Mouse (Mus musculus): ENCODE data around the gene Serhl.
A peak's percentile ranks its signal among the peaks of the same experiment; 100 is the strongest.
"Not testable (repeated sequence)": the region's sequence is repeated elsewhere in the genome, so short reads cannot be mapped to it uniquely, and the experiment has no call there.

The Serhl gene

GRCm38 (mm10) chr15:83124625-83125024, 35.3 kb downstream of the Serhl start:
- no peak for DNase-seq (ENCODE audit: low read depth, low spot score)

- DNase-seq (ENCODE audit: low read depth, low spot score): no peak
These were observed 37.3 kb downstream of the Serhl start for GRCm38 (mm10) chr15:83126582-83126981.

DNA sequence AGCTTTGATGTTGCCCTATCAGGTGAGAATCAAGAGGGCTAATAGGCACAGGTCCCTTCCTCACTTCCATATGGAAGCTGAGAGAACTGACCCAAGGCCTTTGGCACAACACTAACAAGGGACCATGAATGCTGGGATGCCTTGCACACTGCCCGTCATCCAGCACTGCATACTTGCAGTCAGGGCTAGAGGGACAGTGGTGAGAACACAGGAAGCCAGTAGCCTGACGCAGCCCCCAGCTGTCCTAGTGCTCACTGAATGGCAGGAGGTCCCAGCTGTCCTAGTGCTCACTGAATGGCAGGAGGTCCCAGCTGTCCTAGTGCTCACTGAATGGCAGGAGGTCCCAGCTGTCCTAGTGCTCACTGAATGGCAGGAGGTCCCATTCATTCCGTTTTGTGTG, 37.7 kb downstream of the Serhl start:
- DNase-seq (ENCODE audit: low read depth, low spot score): not testable (repeated sequence)

DNA sequence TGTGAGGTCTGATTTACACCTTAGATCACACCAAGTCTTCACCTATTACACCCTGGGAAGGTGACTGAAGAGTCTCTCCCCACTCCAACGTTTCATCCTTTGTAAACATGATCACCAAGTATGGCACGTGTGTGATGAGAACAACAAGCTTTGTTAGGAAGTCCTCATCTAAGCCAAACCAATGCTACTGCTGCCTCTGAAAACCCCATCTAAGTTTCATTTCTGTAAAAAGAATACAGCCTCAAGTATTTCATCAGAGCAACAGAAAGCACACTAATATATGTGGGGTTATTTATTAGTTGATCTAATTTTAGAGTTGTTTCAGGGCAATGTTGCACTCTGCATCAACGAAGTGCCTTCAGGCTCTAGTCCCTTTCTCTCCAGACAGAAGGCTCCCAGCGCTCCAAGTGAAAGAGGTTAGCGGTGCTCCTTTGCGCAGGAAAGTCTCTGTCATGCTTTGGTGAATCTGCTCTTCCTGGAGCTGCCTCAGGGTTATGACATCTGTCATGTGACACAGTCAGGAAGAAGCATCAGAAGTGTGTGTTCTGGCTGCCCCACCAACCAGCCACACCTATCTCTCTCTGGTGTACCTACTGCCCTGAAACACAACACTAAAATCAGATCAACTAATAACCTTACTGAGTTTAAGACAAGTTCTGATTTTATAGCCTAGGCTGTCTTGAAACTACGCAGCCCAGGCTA, 40.4 kb downstream of the Serhl start:
- DNase-seq (ENCODE audit: low read depth, low spot score): no peak

DNA sequence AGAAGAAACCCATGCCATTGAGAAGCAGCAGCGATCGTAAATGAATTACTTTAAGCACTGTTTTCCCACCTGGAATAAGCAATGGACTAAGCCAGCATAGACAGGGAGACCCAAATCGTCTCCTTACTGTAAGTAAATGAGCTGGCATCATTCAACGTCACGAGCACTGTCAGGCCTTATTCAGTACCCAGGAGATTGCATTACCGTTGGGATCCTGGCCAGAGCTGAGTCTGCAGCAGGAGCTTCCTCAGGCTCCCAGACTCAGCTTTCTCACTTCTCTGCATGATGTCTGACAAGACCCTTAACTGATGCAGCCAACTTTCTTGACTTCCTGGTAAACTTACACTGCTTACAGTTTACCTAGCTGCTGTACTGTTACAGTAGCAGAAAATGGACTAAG, 45.4 kb downstream of the Serhl start:
- DNase-seq (ENCODE audit: low read depth, low spot score): no peak

DNA sequence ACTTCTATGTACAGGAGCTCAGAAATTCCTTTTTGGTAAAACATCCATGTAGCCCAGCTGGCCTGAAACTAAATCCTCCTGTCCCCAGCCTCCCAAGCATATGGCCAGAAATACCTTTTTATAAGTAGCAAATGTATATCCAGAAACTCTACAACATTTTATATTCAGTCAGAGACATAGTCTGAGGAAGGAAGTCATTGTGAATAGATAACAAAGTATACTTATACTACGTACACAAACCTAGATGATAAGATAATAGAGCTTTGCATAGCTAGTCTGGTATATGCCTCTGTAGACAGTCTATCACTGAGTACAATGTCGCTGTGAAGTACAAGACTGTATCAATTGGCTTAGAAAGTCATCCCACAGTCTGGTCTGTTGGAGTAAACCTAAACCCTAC, 46.3 kb downstream of the Serhl start:
- DNase-seq (ENCODE audit: low read depth, low spot score): no peak

GRCm38 (mm10) chr15:83142861-83143260, 53.6 kb downstream of the Serhl start:
- DNase-seq (ENCODE audit: low read depth, low spot score): no peak

DNA sequence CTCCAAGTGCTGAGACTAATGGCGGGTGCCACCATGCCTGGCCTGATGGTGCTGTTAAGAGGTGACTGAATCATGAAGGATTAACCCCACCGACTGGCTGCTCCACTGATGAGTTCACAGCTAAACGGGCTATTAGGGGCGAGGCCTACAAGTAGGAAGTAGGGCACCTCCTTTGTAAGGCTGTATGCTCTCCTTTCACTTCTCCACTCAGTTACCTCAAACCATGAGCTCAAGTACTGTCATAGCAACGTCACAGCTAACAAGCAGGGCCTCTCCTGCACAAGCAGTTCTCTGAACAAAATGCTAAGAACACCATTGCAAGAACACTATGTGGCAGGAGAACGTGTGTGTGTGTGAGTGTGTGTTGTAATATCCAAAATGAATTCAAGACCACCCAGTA, 56.2 kb downstream of the Serhl start:
- DNase-seq (ENCODE audit: low read depth, low spot score): no peak

GRCm38 (mm10) chr15:83148395-83148794, 59.1 kb downstream of the Serhl start:
- DNase-seq (ENCODE audit: low read depth, low spot score): no peak

DNA sequence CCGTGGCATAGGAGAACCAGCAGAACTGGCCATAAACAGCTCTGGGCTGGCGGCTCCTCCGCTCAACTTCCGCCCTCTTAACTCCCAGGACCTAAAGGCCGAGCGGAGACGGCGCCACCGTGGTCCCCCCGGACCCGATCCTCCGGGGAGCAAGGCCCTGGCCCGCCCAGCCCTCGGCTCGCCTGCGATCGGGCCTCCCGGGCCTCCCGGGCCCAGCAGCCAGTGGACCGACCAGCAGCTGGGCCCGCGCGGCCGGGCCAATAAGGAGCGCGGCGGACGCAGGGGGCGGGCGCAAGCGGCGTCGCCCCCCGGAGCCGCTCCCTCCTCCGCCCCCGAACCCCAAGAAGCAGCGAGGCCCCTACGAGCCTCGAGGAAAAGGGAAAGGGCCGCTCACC, 59.5 kb downstream of the Serhl start:
- DNase-seq (ENCODE audit: low read depth, low spot score): no peak

GRCm38 (mm10) chr15:83149196-83150072, 60.1 kb downstream of the Serhl start, which contains the start of gene Poldip3:
Poldip3 (minus strand) TSS chr15:83149384.
- DNase-seq (ENCODE audit: low read depth, low spot score): peak; percentile 94

GRCm38 (mm10) chr15:83150073-83150442, 60.8 kb downstream of the Serhl start:
- DNase-seq (ENCODE audit: low read depth, low spot score): no peak

DNA sequence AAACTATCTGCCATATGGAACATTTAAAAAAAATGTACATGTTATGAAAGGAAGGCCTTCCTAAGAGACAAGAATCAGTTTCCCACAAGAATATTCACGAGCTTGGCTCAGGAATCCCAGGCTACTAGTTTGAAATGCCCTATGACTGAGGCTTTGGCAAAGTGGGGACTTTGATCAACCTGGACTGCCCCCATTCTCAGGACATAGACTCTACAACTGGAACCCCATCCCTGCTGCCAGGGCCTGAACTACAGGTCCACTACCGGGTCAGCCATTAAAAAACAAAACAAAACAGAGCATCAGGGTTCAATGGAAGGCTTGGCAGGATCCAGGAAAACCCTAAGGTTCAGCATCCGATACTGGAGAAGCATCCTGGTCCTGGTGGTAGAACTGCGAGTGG, 61.4 kb downstream of the Serhl start:
- DNase-seq (ENCODE audit: low read depth, low spot score): no peak

GRCm38 (mm10) chr15:83154309-83154708, 65.0 kb downstream of the Serhl start:
- no peak for DNase-seq (ENCODE audit: low read depth, low spot score)

GRCm38 (mm10) chr15:83155672-83156419, 66.5 kb downstream of the Serhl start:
- DNase-seq (ENCODE audit: low read depth, low spot score): no peak

DNA sequence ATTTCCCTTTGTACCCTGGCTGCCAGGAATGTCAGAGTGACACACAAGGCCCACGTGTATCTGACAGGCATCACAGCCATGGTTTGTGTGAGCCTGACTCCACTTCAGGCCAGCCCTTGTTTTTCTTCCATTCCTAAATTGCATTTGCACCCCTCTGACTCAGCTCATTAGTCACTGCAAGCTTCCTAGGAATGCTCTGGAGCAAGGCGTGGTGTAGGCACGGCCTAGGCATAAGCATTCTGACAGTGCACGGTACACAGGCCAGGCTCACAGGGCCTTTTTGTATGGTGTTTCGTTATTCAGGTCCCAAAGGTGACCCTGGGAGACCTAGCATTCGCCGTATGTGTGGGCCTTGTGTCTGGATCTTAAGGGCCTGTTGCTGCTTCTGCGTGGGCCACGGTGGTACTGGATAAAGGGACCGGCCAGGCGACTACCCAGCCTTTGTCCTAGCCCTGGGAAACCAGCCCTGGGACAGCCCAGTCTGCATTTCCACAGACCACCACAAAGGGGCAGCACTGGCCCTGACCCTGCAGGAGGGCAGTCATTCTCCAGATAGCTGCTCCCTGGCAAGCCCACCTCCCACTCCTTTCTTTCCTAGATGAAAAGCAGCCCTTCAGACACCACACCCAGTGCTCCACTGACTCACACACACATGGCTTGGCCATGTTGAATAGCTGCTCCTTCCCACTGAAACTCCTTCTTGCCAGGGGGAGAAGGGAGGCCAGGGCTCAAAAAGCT, 67.8 kb downstream of the Serhl start:
- DNase-seq (ENCODE audit: low read depth, low spot score): no peak

- no peak for DNase-seq (ENCODE audit: low read depth, low spot score)
These were observed 68.4 kb downstream of the Serhl start for GRCm38 (mm10) chr15:83157667-83158064.

DNA sequence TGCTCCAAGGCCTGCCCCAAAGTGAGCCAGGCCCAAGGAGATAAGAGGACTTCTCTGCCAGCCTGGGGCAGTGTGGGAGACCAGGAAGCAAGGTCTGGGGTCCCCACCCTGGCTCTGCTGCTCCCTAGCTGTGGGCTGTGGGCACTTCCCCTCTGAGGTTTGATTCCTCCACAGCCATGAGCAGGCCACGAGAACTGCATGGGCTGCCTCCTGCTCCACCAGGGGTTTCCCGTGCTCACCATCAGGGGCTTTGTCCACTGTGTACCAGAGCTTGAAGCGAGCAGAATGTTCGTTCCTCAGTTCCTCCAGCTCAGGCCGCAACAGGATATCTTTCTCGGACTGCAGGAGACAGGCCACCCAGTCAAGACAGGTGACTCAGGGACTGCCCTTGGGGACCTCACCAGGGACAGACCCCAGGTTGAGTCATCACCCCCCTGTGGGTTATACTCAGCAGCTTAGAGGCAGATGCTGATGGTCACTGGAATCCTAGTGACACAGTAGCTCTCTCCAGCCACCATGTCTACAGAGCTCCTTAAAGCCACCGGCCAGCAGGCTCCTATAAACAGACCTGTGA, 69.4 kb downstream of the Serhl start:
- no peak for DNase-seq (ENCODE audit: low read depth, low spot score)

GRCm38 (mm10) chr15:83159823-83160222, 70.5 kb downstream of the Serhl start:
- DNase-seq (ENCODE audit: low read depth, low spot score): no peak

DNA sequence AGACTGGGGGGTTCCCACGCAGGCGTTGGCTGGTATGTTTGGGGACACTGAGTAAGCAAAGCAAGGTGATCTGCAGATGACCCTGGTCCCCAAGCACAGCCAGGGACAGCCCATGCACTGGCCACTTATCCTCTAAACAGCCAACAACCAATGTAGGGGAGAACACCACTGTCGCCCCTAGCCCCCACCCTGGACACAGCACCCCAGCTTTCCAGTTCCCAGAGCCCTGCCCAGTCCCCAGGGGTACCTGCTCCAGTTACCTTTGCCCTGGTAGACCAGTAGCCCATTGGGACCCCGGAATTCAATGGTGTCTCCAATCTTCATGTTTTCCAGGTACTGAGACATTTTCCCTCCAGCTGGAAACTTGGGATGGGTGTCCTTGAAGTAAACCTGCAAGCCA, 71.3 kb downstream of the Serhl start:
- DNase-seq (ENCODE audit: low read depth, low spot score): no peak

DNA sequence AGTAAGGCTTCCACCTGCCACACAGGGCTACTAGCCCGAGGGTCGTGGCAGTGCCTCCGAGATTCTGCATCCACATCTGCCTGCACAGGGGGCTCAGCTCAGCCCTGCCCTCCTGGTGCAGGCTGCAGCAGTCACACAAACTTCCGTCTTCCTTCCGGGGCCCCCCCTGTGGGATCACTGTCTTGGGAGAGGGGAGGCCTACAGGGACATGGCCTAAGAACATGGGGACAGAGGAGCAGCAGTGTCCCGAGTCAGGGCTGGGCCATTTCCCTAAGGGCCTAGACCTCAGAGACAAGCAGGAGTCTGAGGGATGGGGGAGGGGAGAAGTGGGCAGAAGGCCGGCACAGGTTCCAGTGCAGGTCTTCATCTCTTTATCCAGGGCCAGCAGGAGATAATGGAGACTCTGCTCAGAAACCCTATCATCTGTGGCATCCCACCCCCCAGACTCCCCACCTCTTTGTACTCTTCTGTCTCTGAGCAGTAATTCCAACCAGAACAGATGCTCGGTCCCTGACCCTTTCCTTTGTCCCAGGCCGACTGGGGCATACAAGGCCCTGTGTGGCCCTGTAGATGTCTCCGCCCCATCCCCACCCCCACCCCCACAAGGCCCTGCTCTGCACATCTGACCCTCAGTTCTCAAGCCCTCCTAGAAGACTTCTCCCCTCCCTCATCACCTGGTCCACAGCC, 71.9 kb downstream of the Serhl start:
- no peak for DNase-seq (ENCODE audit: low read depth, low spot score)
